Mouse (Mus musculus) heart, embryonic 15.5 days (tissue): ENCODE measurements at regions not wholly inside any gene's neighbourhood (a gene's known extent, or its start where the extent isn't known, plus 50 kb on each side); places are given as distances from the start of the nearest gene placed in this dataset.
A peak's percentile ranks its signal among the peaks of the same experiment; 100 is the strongest.

ENCODE experiments used
- ATAC-seq: fragments of 200-750 bp; cut with Nextera tagmentation; replicated peaks from 2 replicates; pipeline ENCODE4 v1.8.0; 2017; ENCODE audit warnings: low read depth, moderate TSS enrichment; ENCODE audit not compliant: insufficient number of reproducible peaks, insufficient read depth, low FRiP score
- H3K27ac ChIP-seq: fragments of 300-500 bp; sonication (generic); 2 replicates; pipeline ENCODE4 v1.5.1; 2015; ENCODE audit warnings: mild to moderate bottlenecking, inconsistent platforms
- H3K27me3 ChIP-seq: fragments of 300-500 bp; sonication (generic); 2 replicates; pipeline ENCODE4 v1.6.1; 2015; ENCODE audit warnings: inconsistent platforms
- H3K36me3 ChIP-seq: fragments of 300-500 bp; sonication (generic); 2 replicates; pipeline ENCODE4 v1.6.1; 2015; ENCODE audit warnings: mild to moderate bottlenecking, inconsistent platforms
- H3K4me1 ChIP-seq: fragments of 300-500 bp; sonication (generic); replicated peaks from 2 replicates; pipeline ENCODE4 v1.6.1; 2015; ENCODE audit warnings: inconsistent platforms
- H3K4me2 ChIP-seq: fragments of 300-500 bp; sonication (generic); 2 replicates; pipeline ENCODE4 v1.6.1; 2015; ENCODE audit warnings: inconsistent platforms, mild to moderate bottlenecking, moderate library complexity
- H3K4me3 ChIP-seq: fragments of 300-500 bp; sonication (generic); 2 replicates; pipeline ENCODE4 v1.5.1; 2015; ENCODE audit warnings: mild to moderate bottlenecking, inconsistent platforms
- H3K9ac ChIP-seq: fragments of 300-500 bp; sonication (generic); 2 replicates; pipeline ENCODE4 v1.6.1; 2015; ENCODE audit warnings: mild to moderate bottlenecking, inconsistent platforms
- H3K9me3 ChIP-seq: fragments of 300-500 bp; sonication (generic); replicated peaks from 2 replicates; pipeline ENCODE4 v1.6.1; 2016; ENCODE audit warnings: inconsistent platforms
- WGBS: fragments of 180-500 bp; shearing (Covaris S2); methylation state at CpG from one replicate; pipeline ENCODE4 v1.1.7; 2015; ENCODE audit warnings: mixed read lengths; 5-methylcytosine and 5-hydroxymethylcytosine counted together

DNA sequence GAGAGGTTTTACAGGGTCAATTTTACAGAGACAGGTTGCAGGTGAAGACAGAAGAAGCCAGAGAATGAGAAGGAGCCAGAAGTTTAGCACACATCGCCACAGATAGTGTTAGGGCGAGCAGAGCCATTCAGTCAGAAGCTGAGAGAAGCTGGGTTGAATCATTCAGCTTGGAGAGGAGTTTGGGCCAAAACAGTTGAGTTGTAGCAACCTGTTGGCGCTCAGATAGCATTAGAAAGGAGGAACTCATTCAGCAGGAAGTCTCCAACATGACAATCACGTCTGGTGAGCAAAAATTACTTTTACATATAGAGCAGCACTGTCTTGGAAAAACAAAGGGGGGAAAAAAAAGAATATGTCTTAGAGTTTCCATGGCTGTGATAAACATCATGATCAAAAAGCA, 53.2 kb downstream of the Fam43a start:
- Histone ChIP-seq H3K4me2 (no peak overlapping the region), H3K4me1 (no peaks in the 10 kb centered on the region), H3K27ac (no peak overlapping the region), H3K36me3 (no peaks in the 10 kb centered on the region), H3K9me3 (no peaks in the 10 kb centered on the region), H3K9ac (no peak overlapping the region), H3K4me3 (no peak overlapping the region), H3K27me3 (no peaks in the 10 kb centered on the region)
- WGBS, result 60% methylated on average over 4 of the region's 4 CpGs
- ATAC-seq, result no peak

DNA sequence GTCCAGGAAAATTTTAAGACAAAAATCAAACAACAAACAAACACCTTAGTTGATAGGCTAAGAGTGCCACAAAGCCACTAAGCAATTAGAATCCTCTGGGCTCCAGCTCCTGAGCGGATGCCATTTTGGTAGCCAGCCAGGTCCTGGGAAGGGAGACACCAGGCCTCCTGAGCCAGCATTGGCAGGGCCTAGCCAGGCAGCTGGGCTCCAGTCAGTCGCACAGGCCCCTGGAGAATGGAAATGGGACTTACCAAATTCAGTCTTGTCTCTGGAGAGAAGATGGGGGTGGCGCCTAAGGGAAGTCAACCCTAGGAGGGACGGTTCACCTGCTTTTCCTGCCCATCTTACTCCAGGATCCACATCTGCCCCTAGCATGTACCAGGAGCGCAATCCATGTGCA, 54.3 kb downstream of the Fam43a start:
- 83% methylated on average over 5 of the region's 5 CpGs for WGBS
- no peaks in the 10 kb centered on the region for H3K4me1 ChIP-seq
- H3K27ac ChIP-seq, result 0 out of 2 replicates have a peak overlapping the region, but pooled peaks have one; percentile 14
- no peak overlapping the region for H3K4me3 ChIP-seq
- no peak for ATAC-seq
- no peaks in the 10 kb centered on the region for H3K9me3 ChIP-seq
- H3K27me3 ChIP-seq, result no peaks in the 10 kb centered on the region
- no peak overlapping the region for H3K4me2 ChIP-seq
- no peak overlapping the region for H3K9ac ChIP-seq
- H3K36me3 ChIP-seq, result no peaks in the 10 kb centered on the region

DNA sequence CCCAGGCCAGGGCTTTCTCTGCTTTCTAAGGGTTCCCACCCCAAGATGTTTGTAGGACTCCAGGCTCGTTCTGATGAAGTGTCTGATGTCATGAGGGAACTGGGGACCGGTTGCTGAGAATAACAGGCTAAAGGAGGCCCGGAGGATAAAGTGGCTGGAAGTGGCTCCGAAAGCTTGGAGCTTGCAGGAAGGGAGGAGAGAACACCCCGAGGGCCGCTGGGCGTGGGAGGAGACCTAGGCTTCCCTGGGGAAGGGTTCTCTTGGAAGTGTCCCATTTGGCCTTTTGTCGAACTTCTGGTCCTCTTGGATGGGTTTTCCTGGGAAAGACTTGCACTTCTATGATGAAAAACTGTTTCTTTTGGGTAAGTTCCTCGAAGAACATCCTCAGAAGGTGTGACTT, 54.7 kb downstream of the Fam43a start:
- H3K4me1 ChIP-seq, result no peaks in the 10 kb centered on the region
- no peak overlapping the region for H3K4me2 ChIP-seq
- WGBS, result 62% methylated on average over 9 of the region's 9 CpGs
- no peaks in the 10 kb centered on the region for H3K9me3 ChIP-seq
- no peak for ATAC-seq
- H3K36me3 ChIP-seq, result no peaks in the 10 kb centered on the region
- H3K9ac ChIP-seq, result no peak overlapping the region
- 0 out of 2 replicates have a peak overlapping the region, but pooled peaks have one; percentile 14 for H3K27ac ChIP-seq
- no peaks in the 10 kb centered on the region for H3K27me3 ChIP-seq
- no peak overlapping the region for H3K4me3 ChIP-seq

DNA sequence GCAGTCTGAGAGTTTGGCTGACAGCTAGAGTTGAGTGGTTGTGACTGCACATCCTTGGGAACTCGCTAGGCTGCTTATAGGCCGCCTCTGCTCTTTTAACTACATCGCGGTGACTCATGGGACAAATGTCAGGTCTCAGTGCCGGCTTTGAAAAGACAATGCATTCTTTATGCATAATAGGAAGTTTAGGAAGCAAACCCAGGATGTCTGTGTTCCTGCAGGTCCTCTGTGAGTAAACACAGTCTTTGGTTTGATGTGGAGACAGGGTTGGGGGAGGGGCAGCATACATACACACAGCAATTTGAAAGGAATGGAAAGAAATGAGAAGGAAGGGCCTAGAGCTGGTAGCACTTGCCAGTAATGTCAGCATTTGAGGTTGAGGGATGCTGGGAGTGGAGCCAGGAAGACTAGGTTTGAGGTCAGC, 56.3 kb downstream of the Fam43a start:
- no peak overlapping the region for H3K4me2 ChIP-seq
- H3K4me1 ChIP-seq, result no peaks in the 10 kb centered on the region
- no peaks in the 10 kb centered on the region for H3K36me3 ChIP-seq
- peak overlapping the region; percentile 56 for H3K27ac ChIP-seq
- no peak overlapping the region for H3K9ac ChIP-seq
- ATAC-seq, result no peak; the same call in 1 of the 2 replicates
- H3K27me3 ChIP-seq, result no peaks in the 10 kb centered on the region
- H3K4me3 ChIP-seq, result no peak overlapping the region
- WGBS, result 49% methylated on average over 5 of the region's 5 CpGs
- no peaks in the 10 kb centered on the region for H3K9me3 ChIP-seq

DNA sequence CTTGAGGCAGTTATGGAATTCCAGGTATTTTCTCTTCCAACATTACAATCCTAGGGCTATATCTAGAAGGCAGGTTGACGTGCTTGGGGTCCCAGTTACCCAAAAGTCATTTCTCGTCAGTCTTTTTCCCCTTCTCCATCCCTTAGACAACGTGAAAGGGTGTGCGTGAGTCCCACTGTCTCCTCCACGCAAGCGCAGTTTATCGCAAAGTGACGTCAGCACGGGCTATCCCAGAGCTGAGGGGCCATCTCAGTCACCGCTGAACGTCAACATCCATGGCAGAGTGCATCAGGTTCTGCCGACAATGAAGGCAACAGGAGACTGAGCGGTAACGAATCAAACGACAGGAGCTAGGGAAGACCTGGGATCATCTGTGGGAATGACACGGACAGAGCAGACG, 57.4 kb downstream of the Fam43a start:
- Histone ChIP-seq H3K9ac (no peak overlapping the region), H3K4me1 (no peaks in the 10 kb centered on the region)

DNA sequence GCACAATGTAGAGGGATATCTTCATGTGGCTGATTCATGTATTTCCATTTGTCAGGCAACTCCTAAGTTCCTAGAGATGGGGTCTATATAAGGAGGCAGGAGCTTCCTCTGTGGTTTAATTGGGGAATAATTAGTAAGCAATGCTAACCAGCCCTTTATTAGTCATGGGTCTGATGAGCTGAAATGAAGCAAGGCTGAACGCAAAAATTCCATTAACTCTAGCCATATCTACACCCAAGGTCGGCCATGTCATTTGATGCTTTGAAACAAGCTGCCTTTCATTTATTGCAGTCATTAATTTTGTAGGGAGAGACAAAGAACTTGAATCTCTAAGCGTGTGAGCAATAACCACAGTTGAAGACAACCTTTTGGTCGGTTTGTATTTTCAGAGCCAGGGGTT, 59.4 kb downstream of the Fam43a start:
- Histone ChIP-seq H3K27me3 (no peaks in the 10 kb centered on the region), H3K4me3 (no peak overlapping the region), H3K9ac (no peak overlapping the region), H3K4me1 (no peaks in the 10 kb centered on the region), H3K4me2 (no peak overlapping the region), H3K36me3 (no peaks in the 10 kb centered on the region), H3K27ac (no peak overlapping the region), H3K9me3 (no peaks in the 10 kb centered on the region)
- 79% methylated on average over 4 of the region's 4 CpGs for WGBS
- no peak for ATAC-seq

More for the DNA sequence above, 57.4 kb downstream of the Fam43a start:
- no peak overlapping the region for H3K4me3 ChIP-seq
- H3K9me3 ChIP-seq, result no peaks in the 10 kb centered on the region
- H3K27me3 ChIP-seq, result no peaks in the 10 kb centered on the region
- ATAC-seq, result no peak
- 71% methylated on average over 17 of the region's 17 CpGs for WGBS
- H3K4me2 ChIP-seq, result no peak overlapping the region
- H3K36me3 ChIP-seq, result no peaks in the 10 kb centered on the region
- no peak overlapping the region for H3K27ac ChIP-seq

DNA sequence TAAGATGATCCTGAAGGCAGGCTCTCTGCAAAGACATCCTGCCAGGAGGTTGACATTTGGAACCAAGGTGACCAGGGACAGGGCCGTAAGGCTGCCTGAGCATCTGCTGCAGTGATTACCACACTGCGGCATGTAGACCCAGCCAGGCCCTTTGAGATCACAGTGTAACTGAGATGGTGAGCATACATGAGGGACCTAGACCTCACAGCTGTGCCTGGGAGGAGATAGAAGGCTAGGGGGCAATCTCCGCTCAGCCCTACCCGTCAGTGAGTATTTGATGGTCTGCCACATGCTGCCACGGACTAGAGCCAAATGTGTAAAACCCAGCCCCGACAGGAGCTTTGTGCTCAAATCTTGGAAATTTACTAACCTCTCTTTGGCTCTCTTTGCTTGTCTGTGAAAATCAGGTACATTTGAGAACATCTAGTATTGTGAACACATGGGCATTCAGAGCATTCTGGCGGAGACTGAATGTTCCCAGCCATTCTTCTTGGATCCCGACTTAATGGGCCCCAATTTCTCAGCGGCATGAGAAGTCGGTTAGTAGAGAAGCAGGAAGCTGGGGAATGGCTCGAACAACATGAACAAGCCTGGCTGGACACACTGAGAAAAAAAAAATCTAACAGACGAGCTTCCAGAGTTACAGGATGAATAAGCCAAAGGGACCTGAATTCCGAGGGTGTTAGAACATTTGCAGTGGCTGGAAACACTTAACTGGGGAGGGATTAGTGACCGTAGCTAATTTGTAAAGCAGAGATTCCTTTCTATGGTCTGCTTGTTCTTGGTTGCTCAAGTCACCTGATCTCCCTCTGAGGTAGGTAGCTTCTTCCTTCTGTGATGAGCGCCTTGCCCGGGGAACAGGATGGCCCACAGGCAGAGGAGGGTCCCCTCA, 61.8 kb downstream of the Fam43a start:
- WGBS, result 72% methylated on average over 16 of the region's 16 CpGs
- Histone ChIP-seq H3K27me3 (no peaks in the 10 kb centered on the region), H3K27ac (no peak overlapping the region)

DNA sequence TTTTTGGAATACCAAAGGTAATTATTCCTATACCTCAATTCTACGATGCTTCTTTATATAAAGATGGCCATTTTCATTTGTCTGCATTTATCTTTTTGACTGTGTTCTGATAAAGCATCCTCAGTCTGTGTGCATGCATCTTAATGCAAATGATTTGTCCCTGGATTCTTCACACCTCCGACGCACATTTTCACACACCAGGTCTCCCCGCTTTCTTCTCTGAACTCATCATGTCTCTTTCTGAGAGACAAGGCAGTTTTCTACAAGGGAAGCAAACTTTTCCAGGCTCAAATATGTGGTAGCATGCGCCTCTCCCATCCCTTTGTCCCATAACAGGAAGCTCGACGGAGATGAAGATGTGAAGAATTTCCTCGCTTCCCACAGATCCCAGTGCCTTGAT, 63.5 kb downstream of the Fam43a start:
- Histone ChIP-seq H3K9me3 (no peaks in the 10 kb centered on the region), H3K9ac (no peak overlapping the region), H3K36me3 (no peaks in the 10 kb centered on the region), H3K4me1 (no peaks in the 10 kb centered on the region), H3K27me3 (no peaks in the 10 kb centered on the region), H3K4me3 (no peak overlapping the region), H3K27ac (no peak overlapping the region), H3K4me2 (no peak overlapping the region)
- ATAC-seq, result no peak
- 67% methylated on average over 8 of the region's 8 CpGs for WGBS

More for the DNA sequence above, 61.8 kb downstream of the Fam43a start:
- no peaks in the 10 kb centered on the region for H3K9me3 ChIP-seq
- no peak overlapping the region for H3K9ac ChIP-seq
- H3K36me3 ChIP-seq, result no peaks in the 10 kb centered on the region
- no peak overlapping the region for H3K4me3 ChIP-seq
- no peak for ATAC-seq
- H3K4me2 ChIP-seq, result no peak overlapping the region
- H3K4me1 ChIP-seq, result no peaks in the 10 kb centered on the region

DNA sequence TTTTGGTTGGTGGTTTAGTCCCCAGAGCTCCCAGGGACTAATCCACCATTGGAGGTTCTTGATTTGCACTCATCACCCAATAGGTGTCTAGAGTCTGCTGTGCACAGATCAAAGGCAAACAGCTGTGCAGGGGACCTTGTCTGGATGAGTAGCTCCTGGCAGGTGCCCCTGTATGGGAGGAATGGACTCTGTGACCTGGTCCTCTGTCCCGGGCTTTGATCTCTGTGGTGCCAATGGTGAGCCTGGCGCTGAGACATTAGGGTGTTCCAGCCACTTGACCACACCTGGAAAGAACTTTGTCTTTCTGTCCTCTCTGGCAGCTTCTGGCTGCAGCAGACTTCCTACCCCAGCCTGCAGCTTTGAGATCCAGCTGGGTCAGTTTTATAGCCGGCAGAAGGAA, 64.4 kb downstream of the Fam43a start:
- H3K4me3 ChIP-seq, result no peak overlapping the region
- H3K36me3 ChIP-seq, result no peaks in the 10 kb centered on the region
- WGBS, result 73% methylated on average over 3 of the region's 3 CpGs
- H3K27me3 ChIP-seq, result no peaks in the 10 kb centered on the region
- ATAC-seq, result no peak
- no peaks in the 10 kb centered on the region for H3K9me3 ChIP-seq
- H3K4me2 ChIP-seq, result no peak overlapping the region
- H3K4me1 ChIP-seq, result no peaks in the 10 kb centered on the region
- no peak overlapping the region for H3K9ac ChIP-seq
- no peak overlapping the region for H3K27ac ChIP-seq

DNA sequence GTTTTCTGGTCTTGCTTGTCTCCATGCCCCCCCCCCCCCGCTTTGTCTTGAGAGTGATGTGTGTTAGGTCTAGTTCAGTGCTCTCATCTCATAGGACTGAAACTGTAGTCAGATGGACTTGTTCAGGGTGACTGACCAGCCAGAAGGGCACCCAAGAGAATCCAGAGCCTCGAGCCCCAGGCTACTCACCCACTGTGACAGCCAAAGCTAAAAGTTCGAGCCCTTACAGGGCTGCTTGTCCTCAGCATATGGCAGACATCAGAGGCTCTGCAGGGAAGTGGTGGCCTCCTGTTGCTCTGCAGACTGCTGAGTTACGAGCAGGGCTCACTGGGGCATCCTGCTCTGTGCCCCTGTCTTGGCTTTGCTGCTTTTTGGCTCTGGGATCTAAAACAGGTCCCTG, 64.9 kb downstream of the Fam43a start:
- 61% methylated on average over 4 of the region's 4 CpGs for WGBS
- Histone ChIP-seq H3K9ac (no peak overlapping the region), H3K27ac (no peak overlapping the region), H3K4me2 (no peak overlapping the region), H3K27me3 (no peaks in the 10 kb centered on the region), H3K9me3 (no peaks in the 10 kb centered on the region), H3K4me3 (no peak overlapping the region), H3K36me3 (no peaks in the 10 kb centered on the region), H3K4me1 (no peaks in the 10 kb centered on the region)
- ATAC-seq, result no peak

DNA sequence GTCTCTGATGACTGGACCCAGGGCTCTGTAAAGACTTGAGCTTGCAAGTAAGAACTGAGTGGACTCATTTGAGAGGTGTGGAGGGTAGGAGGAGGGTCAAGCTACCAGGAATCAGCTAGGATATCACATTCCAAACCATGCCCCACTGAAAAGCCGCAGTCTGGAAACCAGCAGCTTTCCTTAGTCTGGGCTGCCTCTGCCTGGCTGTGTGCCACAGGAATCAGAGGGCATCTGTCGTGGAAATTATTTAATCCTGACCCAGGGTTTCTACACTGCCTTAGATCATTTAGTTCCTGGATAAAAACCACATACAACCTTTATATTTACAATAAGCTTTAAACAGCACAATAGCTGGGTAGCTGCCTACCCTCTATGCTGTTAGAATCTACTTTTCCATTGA, 66.4 kb downstream of the Fam43a start:
- H3K4me3 ChIP-seq, result no peak overlapping the region
- no peak overlapping the region for H3K27ac ChIP-seq
- WGBS, result 30% methylated on average over 2 of the region's 2 CpGs
- no peak for ATAC-seq
- H3K27me3 ChIP-seq, result no peaks in the 10 kb centered on the region
- H3K9me3 ChIP-seq, result no peaks in the 10 kb centered on the region
- no peak overlapping the region for H3K9ac ChIP-seq
- H3K36me3 ChIP-seq, result no peaks in the 10 kb centered on the region
- H3K4me1 ChIP-seq, result no peaks in the 10 kb centered on the region
- H3K4me2 ChIP-seq, result no peak overlapping the region

DNA sequence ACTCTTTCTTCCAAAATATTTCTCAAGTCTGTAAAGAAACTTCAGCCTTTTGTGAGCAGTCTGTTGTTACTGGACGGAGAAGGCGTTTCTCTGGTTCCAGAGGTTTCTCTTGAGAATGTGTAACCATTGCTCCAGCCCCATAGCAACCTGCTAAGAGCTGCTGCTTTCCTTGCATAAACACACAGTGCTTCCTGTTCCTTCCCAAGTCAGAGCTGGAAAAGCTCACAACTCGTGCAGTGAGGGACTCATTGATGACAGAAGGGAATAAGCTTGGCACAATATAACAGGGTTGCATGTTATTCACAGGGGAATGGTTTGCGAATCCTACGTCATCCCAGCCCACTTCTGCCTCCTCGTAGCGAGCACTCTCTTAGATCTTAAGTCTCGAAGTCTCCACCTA, 70.4 kb downstream of the Fam43a start:
- 54% methylated on average over 8 of the region's 8 CpGs for WGBS
- no peaks in the 10 kb centered on the region for H3K9me3 ChIP-seq
- H3K4me2 ChIP-seq, result no peak overlapping the region
- H3K4me3 ChIP-seq, result no peak overlapping the region
- no peaks in the 10 kb centered on the region for H3K27me3 ChIP-seq
- H3K9ac ChIP-seq, result no peak overlapping the region
- H3K27ac ChIP-seq, result no peak overlapping the region
- H3K36me3 ChIP-seq, result no peaks in the 10 kb centered on the region
- ATAC-seq, result 0 out of 2 replicates have a peak, but pooled peaks have one; percentile 39
- no peaks in the 10 kb centered on the region for H3K4me1 ChIP-seq
